Mouse (Mus musculus) frontal cortex, adult (tissue): ENCODE data around the gene Syvn1.

Source experiments
- ATAC-seq: cut with Nextera tagmentation; 2 replicates; pipeline ENCODE4 v1.9.2; 2017; ENCODE audit warnings: mild to moderate bottlenecking, moderate library complexity, mixed read lengths; ENCODE audit not compliant: low TSS enrichment

Syvn1 gene

GRCm38 (mm10) chr19:6068951-6069350 is 22.6 kb downstream of the Syvn1 start:
- no peak for ATAC-seq

GRCm38 (mm10) chr19:6069851-6070250 is 23.5 kb downstream of the Syvn1 start:
- ATAC-seq = no peak

- no peak for ATAC-seq
Observed at GRCm38 (mm10) chr19:6070571-6071250, 24.3 kb downstream of the Syvn1 start.

GRCm38 (mm10) chr19:6071261-6071660 is 24.9 kb downstream of the Syvn1 start:
- ATAC-seq = no peak

- ATAC-seq = no peak
Observed at GRCm38 (mm10) chr19:6073889-6074288, 27.5 kb downstream of the Syvn1 start.

- peak; percentile 94 for ATAC-seq
Observed at GRCm38 (mm10) chr19:6076564-6077393, 30.4 kb downstream of the Syvn1 start, which contains the start of gene Vps51. Vps51 (minus strand) TSS chr19:6077231.

GRCm38 (mm10) chr19:6079983-6080480 is 33.7 kb downstream of the Syvn1 start, which contains the start of gene Tmem262:
Tmem262 (plus strand) TSS chr19:6080033.
- ATAC-seq = no peak

GRCm38 (mm10) chr19:6082156-6082555 is 35.8 kb downstream of the Syvn1 start, which contains the start of gene Gm28374:
Gm28374 (minus strand) TSS chr19:6082256.
- ATAC-seq = no peak

GRCm38 (mm10) chr19:6084478-6085248 is 38.3 kb downstream of the Syvn1 start, which contains the start of the genes Zfpl1 and Cdca5:
Zfpl1 (minus strand) TSS chr19:6084956.
Cdca5 (plus strand) TSS chr19:6084983.
- peak; percentile 92 for ATAC-seq

GRCm38 (mm10) chr19:6085417-6085879 is 39.1 kb downstream of the Syvn1 start:
- ATAC-seq = no peak; the same call in 1 of the 2 replicates

- no peak for ATAC-seq
Observed at GRCm38 (mm10) chr19:6088841-6089240, 42.5 kb downstream of the Syvn1 start.

GRCm38 (mm10) chr19:6094119-6094518 is 47.7 kb downstream of the Syvn1 start, which contains the start of gene AC131692.1:
AC131692.1 (plus strand) TSS chr19:6094419.
- ATAC-seq = no peak

GRCm38 (mm10) chr19:6097847-6098246 is 51.5 kb downstream of the Syvn1 start:
- no peak for ATAC-seq

- ATAC-seq = no peak
Observed at GRCm38 (mm10) chr19:6101186-6101585, 54.8 kb downstream of the Syvn1 start.

- ATAC-seq = no peak
Observed at GRCm38 (mm10) chr19:6102169-6102853, 55.9 kb downstream of the Syvn1 start.
